Mouse (Mus musculus) heart, embryonic 15.5 days (tissue): ENCODE data around the gene Kif6. TPM values are rescaled to one million over a fixed set of nuclear protein-coding genes. Genes with fewer than 3 reads are reported as not detected.

Source experiments
- ATAC-seq: fragments of 200-750 bp; cut with Nextera tagmentation; replicated peaks from 2 replicates; pipeline ENCODE4 v1.8.0; 2017; ENCODE audit warnings: low read depth, moderate TSS enrichment; ENCODE audit not compliant: insufficient number of reproducible peaks, insufficient read depth, low FRiP score
- H3K27ac ChIP-seq: fragments of 300-500 bp; sonication (generic); 2 replicates; pipeline ENCODE4 v1.5.1; 2015; ENCODE audit warnings: mild to moderate bottlenecking, inconsistent platforms
- H3K27me3 ChIP-seq: fragments of 300-500 bp; sonication (generic); 2 replicates; pipeline ENCODE4 v1.6.1; 2015; ENCODE audit warnings: inconsistent platforms
- H3K36me3 ChIP-seq: fragments of 300-500 bp; sonication (generic); 2 replicates; pipeline ENCODE4 v1.6.1; 2015; ENCODE audit warnings: mild to moderate bottlenecking, inconsistent platforms
- H3K4me1 ChIP-seq: fragments of 300-500 bp; sonication (generic); replicated peaks from 2 replicates; pipeline ENCODE4 v1.6.1; 2015; ENCODE audit warnings: inconsistent platforms
- H3K4me2 ChIP-seq: fragments of 300-500 bp; sonication (generic); 2 replicates; pipeline ENCODE4 v1.6.1; 2015; ENCODE audit warnings: inconsistent platforms, mild to moderate bottlenecking, moderate library complexity
- H3K4me3 ChIP-seq: fragments of 300-500 bp; sonication (generic); 2 replicates; pipeline ENCODE4 v1.5.1; 2015; ENCODE audit warnings: mild to moderate bottlenecking, inconsistent platforms
- H3K9ac ChIP-seq: fragments of 300-500 bp; sonication (generic); 2 replicates; pipeline ENCODE4 v1.6.1; 2015; ENCODE audit warnings: mild to moderate bottlenecking, inconsistent platforms
- H3K9me3 ChIP-seq: fragments of 300-500 bp; sonication (generic); replicated peaks from 2 replicates; pipeline ENCODE4 v1.6.1; 2016; ENCODE audit warnings: inconsistent platforms
- WGBS: fragments of 180-500 bp; shearing (Covaris S2); methylation state at CpG from one replicate; pipeline ENCODE4 v1.1.7; 2015; ENCODE audit warnings: mixed read lengths; 5-methylcytosine and 5-hydroxymethylcytosine counted together
- polyA plus RNA-seq: library from polyadenylated mRNA; unstranded; fragments of >200 nt; fragmentation: Nextera tagmentation; extraction: Ambion mirVana; gene quantifications from 2 replicates; pipeline ENCODE4 v1.2.1, GENCODE M21; 2015

The Kif6 gene
- polyA plus RNA-seq, 1 experiment from 2014 or later, result 1.9 TPM

GRCm38 (mm10) chr17:49792217-49792743, 177.3 kb downstream of the Kif6 start:
- Histone ChIP-seq H3K9me3 (no peaks in the 10 kb centered on the region), H3K4me1 (no peaks in the 10 kb centered on the region), H3K27ac (no peak overlapping the region), H3K4me3 (no peak overlapping the region), H3K9ac (no peak overlapping the region), H3K4me2 (no peak overlapping the region), H3K36me3 (no peaks in the 10 kb centered on the region), H3K27me3 (no peaks in the 10 kb centered on the region)
- no peak for ATAC-seq
- WGBS, result 80% methylated on average over 10 of the region's 10 CpGs

DNA sequence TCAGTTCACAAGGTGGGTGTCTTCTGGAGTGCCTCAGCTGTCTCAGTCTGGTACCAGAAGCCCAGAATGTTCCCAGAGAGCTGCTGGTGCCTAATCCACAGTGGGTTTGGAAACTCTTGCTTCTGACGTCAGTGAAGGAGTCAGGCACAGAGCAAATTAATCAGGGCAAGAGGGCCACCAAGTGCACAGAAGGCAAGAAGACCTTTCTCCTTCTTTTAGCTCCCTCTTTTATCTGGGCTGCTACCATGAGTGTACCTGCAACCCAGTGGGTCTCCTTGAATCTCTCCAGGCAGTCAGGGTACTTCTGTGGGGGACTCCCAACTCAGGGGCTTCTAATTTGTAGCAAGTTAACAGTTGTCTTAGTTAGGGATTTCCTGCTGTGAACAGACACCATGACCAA, 178.0 kb downstream of the Kif6 start:
- Histone ChIP-seq H3K4me2 (no peak overlapping the region), H3K27me3 (no peaks in the 10 kb centered on the region), H3K27ac (no peak overlapping the region), H3K4me1 (no peaks in the 10 kb centered on the region), H3K9ac (no peak overlapping the region), H3K36me3 (no peaks in the 10 kb centered on the region), H3K4me3 (no peak overlapping the region), H3K9me3 (no peaks in the 10 kb centered on the region)
- 85% methylated on average over 1 of the region's 1 CpGs for WGBS
- no peak for ATAC-seq

- Histone ChIP-seq H3K36me3 (no peaks in the 10 kb centered on the region), H3K4me2 (no peak overlapping the region), H3K4me3 (no peak overlapping the region), H3K9ac (no peak overlapping the region), H3K27me3 (no peaks in the 10 kb centered on the region), H3K27ac (no peak overlapping the region), H3K4me1 (no peaks in the 10 kb centered on the region), H3K9me3 (no peaks in the 10 kb centered on the region)
- 93% methylated on average over 3 of the region's 3 CpGs for WGBS
- no peak for ATAC-seq
These were observed 179.0 kb downstream of the Kif6 start for GRCm38 (mm10) chr17:49793965-49794364.

DNA sequence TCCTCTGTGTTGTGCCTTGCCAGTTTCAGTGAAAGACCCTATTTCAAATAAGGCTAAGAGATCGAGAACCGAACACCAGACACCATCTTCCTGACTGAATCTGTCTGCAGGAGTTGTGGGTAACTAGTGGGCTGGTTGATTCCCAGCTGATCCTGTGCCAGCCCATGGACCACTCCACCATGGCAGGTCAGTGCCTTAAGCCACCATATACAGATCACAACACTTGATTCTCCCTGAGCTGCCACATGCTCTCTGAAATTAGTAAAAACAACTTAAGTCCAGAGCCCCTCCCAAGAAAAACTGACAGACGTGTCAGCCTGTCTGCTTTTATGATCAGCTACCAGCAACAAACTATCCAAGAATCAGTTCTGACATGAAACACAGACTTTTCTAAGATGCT, 180.3 kb downstream of the Kif6 start:
- H3K4me2 ChIP-seq, result no peak overlapping the region
- H3K27ac ChIP-seq, result no peak overlapping the region
- ATAC-seq, result no peak
- no peaks in the 10 kb centered on the region for H3K4me1 ChIP-seq
- 84% methylated on average over 3 of the region's 3 CpGs for WGBS
- H3K9ac ChIP-seq, result no peak overlapping the region
- no peaks in the 10 kb centered on the region for H3K27me3 ChIP-seq
- H3K36me3 ChIP-seq, result no peaks in the 10 kb centered on the region
- no peak overlapping the region for H3K4me3 ChIP-seq
- H3K9me3 ChIP-seq, result no peaks in the 10 kb centered on the region

DNA sequence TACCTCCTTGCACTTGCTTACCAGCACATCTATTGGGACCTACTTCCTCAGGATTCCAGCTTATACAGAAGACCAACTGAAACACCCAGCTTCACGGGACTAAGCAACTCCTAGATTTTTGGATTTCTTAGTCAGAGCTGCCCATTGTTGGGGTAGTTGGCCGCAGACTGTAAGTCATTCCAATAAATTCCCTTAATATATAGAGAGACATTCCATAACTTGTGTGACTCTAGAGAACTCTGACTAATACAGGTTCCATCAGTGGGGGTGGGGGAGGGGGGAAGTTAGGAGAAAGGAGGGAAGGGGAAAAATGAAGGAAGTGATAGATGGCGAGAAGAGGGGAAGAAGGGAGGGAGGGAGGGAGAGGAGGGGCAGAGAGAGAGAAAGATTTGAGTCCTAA, 181.2 kb downstream of the Kif6 start:
- H3K4me2 ChIP-seq, result no peak overlapping the region
- no peaks in the 10 kb centered on the region for H3K36me3 ChIP-seq
- no peak overlapping the region for H3K9ac ChIP-seq
- no peaks in the 10 kb centered on the region for H3K4me1 ChIP-seq
- H3K27ac ChIP-seq, result no peak overlapping the region
- no peak for ATAC-seq
- H3K9me3 ChIP-seq, result no peaks in the 10 kb centered on the region
- WGBS, result 90% methylated on average over 3 of the region's 3 CpGs
- H3K4me3 ChIP-seq, result no peak overlapping the region
- H3K27me3 ChIP-seq, result no peaks in the 10 kb centered on the region

DNA sequence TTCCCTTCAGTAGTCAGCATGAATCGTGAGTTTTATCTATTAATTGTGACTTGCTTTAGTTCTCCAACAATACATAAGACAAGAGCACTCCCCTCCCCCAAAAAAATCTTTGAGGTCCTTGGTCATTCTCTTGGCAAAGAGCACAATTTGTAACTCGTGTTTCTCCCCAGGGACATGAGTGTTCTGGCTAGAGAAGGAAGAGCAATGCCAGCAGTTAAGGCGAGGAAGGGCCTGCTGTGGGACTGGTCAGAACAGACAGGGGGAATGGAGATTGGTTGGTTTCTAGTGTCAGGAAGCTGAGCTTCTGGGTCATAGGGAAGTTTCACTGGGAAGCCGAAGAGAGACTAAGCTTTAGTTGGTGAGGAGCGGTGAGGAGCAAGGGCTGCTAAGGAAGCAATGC, 184.2 kb downstream of the Kif6 start:
- 64% methylated on average over 5 of the region's 5 CpGs for WGBS
- H3K36me3 ChIP-seq, result no peaks in the 10 kb centered on the region
- H3K4me2 ChIP-seq, result no peak overlapping the region
- no peak for ATAC-seq
- H3K4me1 ChIP-seq, result no peaks in the 10 kb centered on the region
- H3K4me3 ChIP-seq, result no peak overlapping the region
- H3K27me3 ChIP-seq, result no peaks in the 10 kb centered on the region
- H3K27ac ChIP-seq, result no peak overlapping the region
- H3K9ac ChIP-seq, result no peak overlapping the region
- H3K9me3 ChIP-seq, result no peaks in the 10 kb centered on the region

DNA sequence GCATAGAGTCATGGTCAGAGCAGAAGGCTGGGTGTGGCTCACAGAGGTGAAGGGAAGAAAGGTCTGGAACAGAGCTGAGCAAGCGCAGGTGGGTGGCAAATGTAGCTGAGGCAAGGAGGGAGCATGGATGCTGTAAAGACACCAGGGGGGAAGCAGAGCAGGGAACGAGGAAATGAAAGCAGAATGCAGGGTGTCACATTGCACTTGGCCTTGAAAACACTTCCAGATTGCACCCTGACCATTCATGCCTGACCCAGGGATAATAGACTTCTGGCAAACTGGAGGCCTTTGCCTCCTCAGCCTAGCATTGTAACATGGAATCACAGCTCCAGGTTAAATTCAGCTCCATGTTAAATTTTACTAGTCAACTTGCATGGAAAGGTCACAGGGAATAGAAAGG, 185.2 kb downstream of the Kif6 start:
- Histone ChIP-seq H3K9me3 (no peaks in the 10 kb centered on the region), H3K27ac (no peak overlapping the region), H3K9ac (no peak overlapping the region), H3K27me3 (no peaks in the 10 kb centered on the region), H3K4me3 (no peak overlapping the region), H3K4me2 (no peak overlapping the region), H3K36me3 (no peaks in the 10 kb centered on the region), H3K4me1 (no peaks in the 10 kb centered on the region)
- ATAC-seq, result no peak
- 69% methylated on average over 2 of the region's 2 CpGs for WGBS

DNA sequence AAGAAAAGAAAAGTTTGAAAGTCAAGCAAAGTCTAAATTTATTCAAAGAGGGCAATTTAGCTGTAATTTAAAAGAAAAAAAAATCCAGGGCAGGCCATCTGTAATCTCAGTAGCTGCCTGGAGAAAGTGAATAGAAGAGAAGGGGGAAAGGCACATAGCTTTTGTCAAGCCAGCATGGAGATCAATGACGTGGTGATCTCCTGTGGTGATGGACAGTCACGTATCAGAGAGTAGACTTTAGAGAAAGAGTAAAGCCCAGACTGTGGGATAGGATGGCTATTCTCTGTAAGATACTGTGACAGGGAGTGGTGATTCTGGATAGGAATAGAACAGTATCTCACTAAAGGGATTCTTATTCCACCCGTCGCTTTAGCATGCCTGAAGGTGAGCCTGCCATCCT, 192.5 kb downstream of the Kif6 start:
- Histone ChIP-seq H3K9me3 (no peaks in the 10 kb centered on the region), H3K9ac (no peak overlapping the region), H3K27me3 (no peaks in the 10 kb centered on the region), H3K36me3 (no peaks in the 10 kb centered on the region), H3K4me2 (no peak overlapping the region), H3K27ac (no peak overlapping the region), H3K4me1 (no peaks in the 10 kb centered on the region), H3K4me3 (no peak overlapping the region)
- no peak for ATAC-seq
- 90% methylated on average over 4 of the region's 4 CpGs for WGBS

- no peaks in the 10 kb centered on the region for H3K9me3 ChIP-seq
- no peaks in the 10 kb centered on the region for H3K4me1 ChIP-seq
- no peak overlapping the region for H3K27ac ChIP-seq
- H3K9ac ChIP-seq, result no peak overlapping the region
- no peak for ATAC-seq
- H3K4me3 ChIP-seq, result no peak overlapping the region
- WGBS, result 68% methylated on average over 6 of the region's 6 CpGs
- H3K36me3 ChIP-seq, result no peaks in the 10 kb centered on the region
- H3K27me3 ChIP-seq, result no peaks in the 10 kb centered on the region
- H3K4me2 ChIP-seq, result no peak overlapping the region
These were observed 193.9 kb downstream of the Kif6 start for GRCm38 (mm10) chr17:49808712-49809343.

DNA sequence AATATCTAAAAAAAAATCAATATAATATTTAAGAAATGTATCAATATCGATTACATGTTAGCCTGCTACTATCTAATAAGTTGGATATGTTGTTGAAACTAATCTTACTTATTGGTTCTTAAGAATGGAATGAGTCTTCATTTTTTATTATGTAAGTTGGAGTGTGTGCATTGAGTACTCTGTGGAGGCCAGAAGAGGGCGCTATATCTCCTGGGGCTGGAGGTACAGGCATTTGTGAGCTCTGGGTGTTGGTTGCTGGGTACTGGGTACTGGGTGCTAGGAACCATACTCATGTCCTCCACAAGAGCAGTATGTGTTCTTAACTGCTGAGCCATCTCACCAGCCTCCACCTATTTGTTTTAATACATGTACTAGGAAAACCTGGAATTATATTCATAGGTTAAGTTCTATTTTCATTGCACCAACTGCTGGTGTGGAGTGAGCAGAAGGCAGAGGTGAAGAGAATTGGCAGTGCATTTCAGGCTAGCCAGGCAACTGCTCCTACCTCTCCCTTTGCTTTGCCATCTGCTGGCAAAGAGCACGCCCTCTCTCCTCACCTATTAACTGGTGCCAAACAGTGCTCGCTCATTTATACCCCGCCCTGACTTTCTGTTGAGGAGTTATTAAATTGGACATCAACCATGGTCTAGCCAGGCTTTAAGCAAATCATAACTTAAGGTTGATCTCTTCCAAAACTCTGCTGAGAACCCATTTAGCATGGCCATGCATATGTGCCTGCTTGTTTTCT, 199.1 kb downstream of the Kif6 start:
- Histone ChIP-seq H3K4me3 (no peak overlapping the region), H3K27ac (no peak overlapping the region), H3K4me1 (no peaks in the 10 kb centered on the region), H3K27me3 (no peaks in the 10 kb centered on the region), H3K9ac (no peak overlapping the region), H3K4me2 (no peak overlapping the region), H3K36me3 (no peaks in the 10 kb centered on the region), H3K9me3 (no peaks in the 10 kb centered on the region)
- ATAC-seq, result no peak
- 80% methylated on average over 5 of the region's 5 CpGs for WGBS

DNA sequence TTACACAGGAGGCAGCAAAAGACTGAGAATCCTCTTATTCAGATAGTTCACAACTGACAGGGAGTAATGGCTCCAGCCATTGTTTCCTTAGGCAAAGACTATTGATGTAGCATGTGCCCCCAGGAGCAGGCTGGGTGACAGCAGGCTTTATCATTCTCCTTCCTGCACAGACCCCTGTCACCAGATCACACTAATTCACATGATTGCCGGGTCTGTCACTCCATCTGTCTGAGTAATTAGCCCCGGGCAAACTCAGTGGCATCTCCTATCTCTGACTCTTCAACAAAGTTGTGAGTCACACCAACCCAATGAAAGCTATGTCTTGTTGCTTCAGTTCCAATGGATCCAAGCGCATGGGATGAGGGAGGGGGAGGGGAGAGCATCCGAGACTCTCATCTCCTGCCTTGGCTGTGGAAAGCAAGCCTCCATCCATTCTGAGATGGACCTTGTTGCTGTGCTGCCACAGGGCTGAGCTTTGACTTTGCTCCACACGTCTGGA, 201.2 kb downstream of the Kif6 start:
- ATAC-seq, result no peak; the same call in 1 of the 2 replicates
- WGBS, result 22% methylated on average over 5 of the region's 5 CpGs
- H3K27ac ChIP-seq, result no peak overlapping the region
- no peaks in the 10 kb centered on the region for H3K4me1 ChIP-seq
- no peaks in the 10 kb centered on the region for H3K27me3 ChIP-seq
- no peak overlapping the region for H3K4me3 ChIP-seq
- no peak overlapping the region for H3K9ac ChIP-seq
- H3K36me3 ChIP-seq, result no peaks in the 10 kb centered on the region
- H3K9me3 ChIP-seq, result no peaks in the 10 kb centered on the region
- H3K4me2 ChIP-seq, result no peak overlapping the region

GRCm38 (mm10) chr17:49816703-49817102, 201.8 kb downstream of the Kif6 start:
- H3K36me3 ChIP-seq, result no peaks in the 10 kb centered on the region
- no peaks in the 10 kb centered on the region for H3K27me3 ChIP-seq
- H3K4me1 ChIP-seq, result no peaks in the 10 kb centered on the region
- H3K27ac ChIP-seq, result no peak overlapping the region
- H3K4me2 ChIP-seq, result no peak overlapping the region
- no peaks in the 10 kb centered on the region for H3K9me3 ChIP-seq
- H3K4me3 ChIP-seq, result no peak overlapping the region
- no peak overlapping the region for H3K9ac ChIP-seq
- no peak for ATAC-seq
- WGBS, result 63% methylated on average over 5 of the region's 5 CpGs
